Mouse (Mus musculus): ENCODE measurements around the gene Nsd2.
"Not testable (repeated sequence)": the region's sequence is repeated elsewhere in the genome, so short reads cannot be mapped to it uniquely, and the experiment has no call there.

The Nsd2 gene

DNA sequence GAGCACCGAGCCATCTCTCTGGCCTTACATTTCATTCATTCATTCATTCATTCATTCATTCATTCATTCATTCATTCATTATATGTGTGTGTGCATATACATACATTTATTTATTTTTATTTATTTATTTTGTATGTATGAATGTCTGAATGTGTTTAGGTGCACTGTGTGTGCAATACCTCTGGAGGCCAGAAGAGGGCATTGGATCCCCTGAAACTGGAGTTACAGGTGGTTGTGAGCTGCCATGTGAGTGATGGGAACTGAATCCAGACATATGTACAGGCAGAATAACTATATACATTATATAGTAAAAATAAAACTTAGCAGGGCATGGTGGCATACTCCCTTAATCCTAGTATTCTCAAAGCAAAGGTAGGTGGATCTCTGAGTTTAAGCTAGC, 32.6 kb downstream of the Nsd2 start:
- DNase-seq, result no peak

GRCm38 (mm10) chr5:33854019-33854418, 33.5 kb downstream of the Nsd2 start:
- no peak for DNase-seq

DNA sequence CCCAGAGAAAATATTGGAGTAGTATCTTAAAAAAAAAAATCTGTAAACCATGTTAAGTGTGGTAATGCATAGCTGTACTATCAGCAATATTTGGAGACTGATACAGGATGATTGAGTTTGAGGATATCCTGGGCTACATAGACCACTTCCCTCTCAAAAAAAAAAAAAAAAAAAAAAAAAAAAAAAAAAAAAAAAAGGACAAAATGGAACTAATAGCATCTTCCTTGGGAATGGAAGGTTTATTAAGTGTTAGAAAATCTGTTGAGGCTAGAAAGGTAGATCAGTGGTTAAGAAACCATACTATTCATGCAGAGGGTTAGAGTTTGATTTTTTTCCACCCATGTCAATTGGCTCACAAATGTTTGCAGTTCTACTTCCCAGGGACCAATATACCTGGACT, 37.2 kb downstream of the Nsd2 start:
- no peak for DNase-seq

GRCm38 (mm10) chr5:33875472-33875871, 54.9 kb downstream of the Nsd2 start:
- DNase-seq, result no peak

- no peak for DNase-seq
Observed at GRCm38 (mm10) chr5:33881118-33881517, 60.6 kb downstream of the Nsd2 start.

DNA sequence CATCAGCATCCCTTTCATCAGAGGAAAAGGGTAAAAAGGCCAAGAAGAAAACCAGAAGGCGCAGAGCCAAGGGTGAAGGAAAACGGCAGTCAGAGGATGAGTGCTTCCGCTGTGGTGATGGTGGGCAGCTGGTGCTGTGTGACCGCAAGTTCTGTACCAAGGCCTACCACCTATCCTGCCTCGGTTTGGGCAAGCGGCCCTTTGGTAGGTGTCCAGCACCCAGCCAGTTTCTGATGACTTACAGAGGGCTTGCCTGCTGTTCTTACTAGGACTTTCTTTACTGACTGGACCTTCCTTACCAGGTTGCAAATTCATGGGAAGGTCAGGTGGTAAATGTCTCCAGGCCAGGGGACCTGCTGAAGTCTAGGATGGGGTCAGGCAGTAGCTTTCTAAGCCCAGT, 72.9 kb downstream of the Nsd2 start:
- no peak for DNase-seq

DNA sequence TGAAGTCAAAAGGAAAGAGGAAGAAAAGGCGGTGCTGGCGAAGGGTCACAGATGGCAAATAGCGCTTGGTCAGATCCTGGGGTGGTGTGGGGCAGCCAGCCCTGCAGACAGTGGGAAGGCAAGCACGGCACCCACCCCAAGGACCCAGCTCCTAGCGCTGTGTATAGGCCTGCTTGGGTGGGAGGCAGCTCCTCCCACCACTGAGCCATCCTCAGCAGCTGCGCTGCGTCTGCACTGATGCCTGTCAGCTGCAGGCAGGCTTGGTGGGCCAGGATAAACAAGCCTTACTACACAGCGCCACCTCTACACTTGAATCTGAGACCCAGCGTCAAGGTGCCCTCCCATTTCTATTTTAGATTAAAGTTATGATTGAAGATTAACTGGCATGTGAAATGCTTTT, 74.6 kb downstream of the Nsd2 start:
- DNase-seq, result no peak

- DNase-seq, result no peak
Observed at GRCm38 (mm10) chr5:33897158-33897557, 76.6 kb downstream of the Nsd2 start.

- no peak for DNase-seq
Observed at GRCm38 (mm10) chr5:33898671-33899070, 78.1 kb downstream of the Nsd2 start.

DNA sequence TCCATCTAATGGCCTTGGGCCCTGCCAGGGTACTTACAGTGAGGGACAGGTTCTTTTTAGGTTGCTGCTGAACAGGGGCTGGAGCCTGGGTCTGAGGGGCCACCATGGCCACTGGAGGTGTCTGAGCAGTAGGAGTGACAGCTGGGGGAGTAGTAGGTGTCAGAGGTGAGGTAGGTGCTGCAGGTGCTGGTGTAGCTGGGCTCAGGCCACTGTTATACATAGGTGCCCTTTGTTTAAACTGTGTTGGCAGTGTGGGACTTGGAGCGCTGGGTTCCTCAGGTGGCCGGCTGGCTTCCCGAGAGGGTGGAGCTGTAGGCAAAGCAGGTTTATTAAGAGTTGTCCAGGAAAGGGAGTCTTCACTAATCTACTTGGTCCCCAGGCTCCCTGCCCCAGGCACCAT, 78.7 kb downstream of the Nsd2 start:
- no peak for DNase-seq

- no peak for DNase-seq
Observed at GRCm38 (mm10) chr5:33900101-33900500, 79.6 kb downstream of the Nsd2 start.

DNA sequence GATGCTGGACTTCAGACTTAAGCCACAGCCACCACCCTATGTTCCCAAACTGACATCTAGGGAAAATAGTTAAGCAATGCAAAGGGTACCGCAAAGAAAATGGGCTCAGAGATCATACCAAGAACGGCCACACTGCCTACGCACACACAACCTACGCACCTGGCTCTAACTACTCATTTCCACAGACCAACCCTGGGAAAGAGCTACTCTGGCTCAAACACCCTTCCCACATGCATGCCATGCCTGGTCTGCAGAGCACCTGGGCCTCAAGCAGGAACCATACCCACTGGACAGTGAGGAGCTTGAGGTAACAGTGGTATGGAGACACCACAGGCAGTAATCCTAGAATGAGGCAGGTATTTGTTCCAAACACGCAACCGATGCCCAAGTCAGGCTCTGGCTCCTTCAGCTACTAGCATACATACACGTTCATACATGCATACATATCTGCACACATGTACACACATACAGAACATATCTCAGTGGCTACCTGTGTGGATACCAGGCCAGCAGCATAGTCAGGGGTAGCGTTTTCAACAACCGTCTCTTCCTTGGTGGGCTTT, 80.3 kb downstream of the Nsd2 start:
- no peak for DNase-seq

DNA sequence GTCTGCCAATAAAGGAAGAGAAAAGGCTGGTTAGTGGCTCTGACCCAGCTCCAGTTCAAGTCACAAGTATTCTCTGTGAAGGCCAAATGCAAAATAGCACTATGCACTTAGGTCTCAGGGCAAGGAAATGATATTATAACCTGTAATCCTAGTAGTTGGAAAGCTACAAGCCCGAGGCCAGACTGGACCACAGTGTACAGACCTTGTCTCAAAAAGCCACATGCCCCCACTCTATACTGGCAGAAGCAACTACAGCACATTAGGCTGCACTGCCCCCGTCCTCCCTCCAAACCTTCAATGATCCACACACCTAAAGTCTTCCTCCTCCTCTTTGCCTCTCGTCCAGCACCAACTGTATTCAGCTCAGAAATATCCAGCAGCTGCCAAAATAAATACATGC, 80.8 kb downstream of the Nsd2 start:
- DNase-seq, result no peak

DNA sequence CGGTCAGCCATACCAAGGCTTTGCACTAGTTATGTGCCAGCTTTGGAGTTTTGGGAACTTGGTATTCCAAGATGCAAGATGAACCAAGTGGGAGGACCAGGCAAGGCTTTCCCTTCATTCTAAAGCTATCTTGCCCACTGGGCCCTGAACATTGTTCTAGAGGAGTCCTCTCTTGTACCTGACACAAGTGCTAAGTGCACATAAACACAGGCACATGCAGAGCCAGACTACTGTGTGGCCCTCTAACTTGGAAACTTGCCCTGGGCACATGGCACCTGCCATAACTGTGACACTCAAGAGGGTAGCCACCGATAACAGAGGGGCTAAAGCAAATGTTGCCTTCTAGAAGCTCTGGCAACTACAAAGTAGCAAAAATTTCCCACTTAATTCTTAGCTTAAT, 82.2 kb downstream of the Nsd2 start:
- no peak for DNase-seq

GRCm38 (mm10) chr5:33903176-33903575, 82.7 kb downstream of the Nsd2 start:
- no peak for DNase-seq

DNA sequence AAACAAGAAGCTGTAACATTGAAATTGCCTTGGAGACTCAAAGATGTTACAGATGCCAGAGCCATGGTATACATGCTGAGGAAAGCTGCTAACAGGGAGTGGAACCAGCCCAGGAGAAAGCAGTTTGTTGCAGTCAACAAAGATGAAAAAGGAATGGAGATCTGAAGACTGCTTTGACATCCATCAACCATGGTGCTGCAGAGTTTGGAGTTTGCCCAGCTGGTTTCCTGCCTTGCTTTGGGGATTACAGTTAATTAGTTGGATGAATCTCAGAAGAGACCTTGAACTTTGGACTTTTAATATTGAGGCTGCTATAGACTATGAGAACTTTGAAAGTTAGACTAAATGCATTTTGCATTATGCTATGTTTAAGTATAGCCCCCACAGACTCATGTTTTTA, 94.5 kb downstream of the Nsd2 start:
- not testable (repeated sequence) for DNase-seq

- DNase-seq, result not testable (repeated sequence)
Observed at GRCm38 (mm10) chr5:33916616-33917015, 96.1 kb downstream of the Nsd2 start.

DNA sequence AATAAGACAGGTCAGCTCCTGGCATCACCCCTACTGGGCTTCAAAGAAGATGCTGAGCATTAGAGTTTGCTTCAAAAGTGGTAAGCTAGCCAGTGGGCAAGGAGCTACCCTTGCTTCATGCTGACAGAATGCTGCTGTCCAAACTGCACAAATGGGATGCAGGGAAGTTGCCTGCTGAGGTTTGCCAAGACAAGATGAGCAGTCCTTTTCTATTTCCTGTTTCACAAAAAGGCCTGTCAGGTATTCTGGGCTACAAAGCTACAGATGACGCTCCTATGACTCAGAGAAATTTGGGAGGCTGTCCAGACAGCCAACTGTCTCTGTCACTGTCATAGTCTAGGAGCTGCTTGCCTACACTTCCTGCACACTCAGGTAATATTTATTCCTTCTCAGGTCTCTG, 98.9 kb downstream of the Nsd2 start:
- DNase-seq, result peak; percentile 87

DNA sequence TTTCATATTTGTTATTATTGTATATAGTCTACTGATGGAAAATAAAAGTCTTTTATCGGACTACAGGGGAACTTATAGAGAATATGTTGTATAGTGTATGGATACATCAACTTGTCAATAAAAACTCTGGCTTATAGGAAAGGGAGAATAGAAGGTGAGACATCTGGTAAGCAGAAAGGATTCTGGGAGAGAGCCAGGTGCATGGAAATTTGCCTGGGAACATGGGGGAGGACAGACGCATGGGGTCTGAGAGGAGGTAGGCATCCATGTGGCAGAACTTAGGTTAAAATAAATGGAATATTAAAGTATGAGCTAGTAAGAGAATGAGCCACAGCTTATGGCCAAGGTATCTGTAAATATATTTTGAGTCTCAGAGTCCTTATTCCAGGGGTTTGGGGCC, 99.5 kb downstream of the Nsd2 start:
- no peak for DNase-seq

- DNase-seq, result no peak
Observed at GRCm38 (mm10) chr5:33920924-33921323, 100.4 kb downstream of the Nsd2 start.

DNA sequence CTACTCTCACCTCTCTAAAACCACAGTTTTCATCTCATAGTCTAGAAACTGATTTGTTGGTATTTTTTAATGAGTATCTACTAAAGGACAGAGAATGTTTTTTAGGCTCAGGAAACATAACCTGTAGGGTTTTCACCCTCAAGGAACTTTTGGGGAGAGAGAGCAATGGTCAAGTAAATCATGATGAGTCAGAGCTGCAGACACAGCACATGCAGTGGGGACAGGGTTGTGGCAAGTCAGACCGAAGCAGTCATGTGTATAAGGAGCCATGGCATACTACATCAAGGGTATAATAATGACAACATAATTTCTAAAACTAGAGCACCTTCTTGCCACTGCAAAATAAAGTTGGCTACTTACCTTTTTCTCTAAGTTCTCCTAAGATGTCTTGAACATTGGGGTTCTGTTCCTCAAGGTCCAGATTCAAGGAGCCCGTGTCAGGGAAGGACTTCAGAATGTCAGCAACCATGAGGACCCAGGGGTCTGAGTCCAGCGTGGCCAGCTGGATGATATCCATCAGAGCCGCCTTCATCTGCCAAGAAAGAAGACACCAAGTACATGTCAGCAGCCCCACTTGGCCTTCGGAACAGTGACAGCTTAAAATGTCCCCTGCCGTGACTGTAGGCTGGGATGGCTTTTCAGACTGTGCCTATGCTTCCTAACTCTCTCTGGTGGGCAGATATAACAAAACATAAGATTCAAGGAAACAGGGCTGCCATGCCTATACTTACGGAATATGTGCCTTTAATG, 101.1 kb downstream of the Nsd2 start:
- peak; percentile 56 for DNase-seq

DNA sequence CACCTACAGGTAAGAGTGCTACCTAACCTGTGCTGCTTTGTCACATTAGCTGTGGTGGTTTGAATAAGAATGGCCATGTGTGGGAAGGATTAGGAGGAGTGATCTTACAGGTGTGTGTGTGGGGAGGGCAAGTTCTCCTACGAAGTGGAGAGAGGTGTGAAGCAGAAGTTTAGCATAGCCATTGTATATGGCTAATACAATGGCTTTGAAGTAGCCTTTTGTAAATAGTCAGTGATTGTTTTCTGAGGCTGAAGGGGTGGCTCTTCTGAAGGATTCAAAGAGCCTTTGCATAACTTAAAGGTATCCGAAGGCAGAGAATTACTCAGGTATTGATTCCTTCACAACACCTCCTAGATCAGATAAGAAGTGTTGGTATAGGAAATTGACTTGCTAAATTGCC, 102.0 kb downstream of the Nsd2 start:
- DNase-seq, result no peak

GRCm38 (mm10) chr5:33926170-33926569, 105.6 kb downstream of the Nsd2 start:
- DNase-seq, result no peak

- DNase-seq, result no peak
Observed at GRCm38 (mm10) chr5:33932413-33932812, 111.9 kb downstream of the Nsd2 start.

DNA sequence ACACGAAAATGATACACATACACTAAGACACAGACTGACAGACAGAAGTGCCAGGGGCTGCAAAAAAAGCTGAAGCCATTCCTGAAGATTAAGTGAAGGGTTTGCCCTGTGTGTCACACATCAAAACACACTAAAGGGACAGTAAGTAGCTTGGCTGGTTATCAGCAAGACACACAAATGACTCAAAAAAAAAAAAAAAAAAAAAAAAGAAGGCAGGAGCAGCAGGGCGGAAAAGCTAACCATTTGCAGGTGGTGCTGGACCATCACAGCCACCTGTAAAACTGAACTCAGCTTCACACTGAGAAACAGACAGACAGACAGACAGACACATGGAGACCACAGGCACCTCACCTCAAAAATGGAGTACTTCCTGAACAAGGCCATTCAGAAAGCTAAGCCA, 113.6 kb downstream of the Nsd2 start:
- no peak for DNase-seq
